Mouse (Mus musculus) gastrocnemius, postnatal 14 days (tissue): Measurements from ENCODE around the gene Rilpl1. TPM values are rescaled to one million over a fixed set of nuclear protein-coding genes. Genes with fewer than 3 reads are reported as not detected.
A peak's percentile ranks its signal among the peaks of the same experiment; 100 is the strongest.

Experiments used
- DNase-seq: peaks from one replicate; pipeline ENCODE4 v3.0.0; 2021; ENCODE audit warnings: mixed read lengths
- intact Hi-C: fragments of 180-260 bp; cut with DNase I; formaldehyde crosslinking; loops from one replicate; pipeline ENCODE4 v1.15.1; 2025; ENCODE audit warnings: low total_unique reads
- total RNA-seq, 2 experiments: library from RNA; stranded (reverse); gene quantifications; 2 replicates each; pipeline ENCODE4 v1.2.3; 2021

Rilpl1 gene
- total RNA-seq, 2 experiments from 2014 or later: 61.8 to 96.0 TPM

GRCm38 (mm10) chr5:124498221-124498876, 32.8 kb downstream of the Rilpl1 start:
- intact Hi-C loops: no loop called here
- DNase-seq: no peak

- DNase-seq: no peak
- intact Hi-C loops: no loop called here
Observed at GRCm38 (mm10) chr5:124496614-124497514, 34.3 kb downstream of the Rilpl1 start.

- no peak for DNase-seq
- intact Hi-C loops: no loop called here
Observed at GRCm38 (mm10) chr5:124495547-124495946, 35.6 kb downstream of the Rilpl1 start.

DNA sequence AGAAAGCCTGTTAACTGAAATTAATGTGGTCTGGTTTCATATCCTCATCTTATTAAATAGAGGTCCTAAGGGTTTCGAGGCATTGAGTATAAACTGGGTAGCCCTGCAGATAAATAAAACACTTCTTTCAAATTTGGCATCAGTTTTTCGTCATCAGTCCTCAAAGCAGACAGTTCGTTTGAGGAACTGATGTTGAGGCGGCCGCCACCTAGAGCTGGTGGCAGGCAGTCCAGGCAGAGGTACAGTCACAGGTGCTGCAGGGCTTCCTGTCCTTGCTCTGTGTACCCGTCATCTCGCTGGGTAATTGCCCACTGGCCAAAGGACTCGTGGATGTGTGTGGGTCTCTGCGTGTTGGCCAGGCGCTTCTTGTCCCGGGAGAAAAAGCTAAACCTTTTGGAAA, 37.7 kb downstream of the Rilpl1 start:
- no peak for DNase-seq
- intact Hi-C loops: no loop called here

DNA sequence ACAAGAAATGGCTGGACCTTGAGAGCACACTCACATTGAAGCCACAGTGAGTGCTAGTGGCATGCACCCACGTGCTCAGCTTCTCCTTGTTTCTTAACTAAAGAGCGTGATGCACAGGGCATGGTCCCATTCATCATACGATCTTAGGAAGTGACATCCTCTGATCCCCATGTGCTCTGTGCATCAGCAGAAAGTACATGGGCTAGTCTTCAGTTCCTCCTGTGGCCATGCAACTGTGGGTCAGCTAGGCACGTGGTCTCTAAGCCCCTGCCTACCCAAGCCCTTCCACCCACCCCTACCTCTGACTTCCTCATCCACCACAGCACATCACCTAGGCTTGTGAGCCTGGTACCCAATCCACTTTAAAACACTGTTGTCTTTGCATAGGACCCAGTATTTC, 38.6 kb downstream of the Rilpl1 start:
- intact Hi-C loops: no loop called here
- DNase-seq: no peak

DNA sequence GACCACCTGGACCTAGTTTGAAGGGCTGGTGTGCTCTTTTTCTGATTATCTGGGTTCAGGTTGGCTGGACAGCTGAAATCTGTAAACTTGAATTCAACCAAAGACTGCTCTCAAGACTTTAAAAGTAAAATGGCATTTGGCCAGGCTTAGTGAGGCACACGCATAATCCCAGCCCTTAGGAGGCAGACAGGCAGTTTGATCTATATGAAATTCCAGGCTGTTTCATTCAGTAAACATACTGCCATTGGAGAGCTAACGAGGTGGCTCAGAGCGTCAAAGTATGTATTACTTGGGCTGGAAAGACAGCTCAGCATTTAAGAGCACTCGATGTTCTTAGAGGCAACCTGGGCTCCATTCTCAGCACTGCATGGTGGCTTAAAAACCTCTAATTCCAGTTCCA, 39.5 kb downstream of the Rilpl1 start:
- DNase-seq: no peak
- intact Hi-C loops: no loop called here

GRCm38 (mm10) chr5:124488885-124489284, 42.3 kb downstream of the Rilpl1 start:
- intact Hi-C loops: no loop called here
- DNase-seq: no peak

DNA sequence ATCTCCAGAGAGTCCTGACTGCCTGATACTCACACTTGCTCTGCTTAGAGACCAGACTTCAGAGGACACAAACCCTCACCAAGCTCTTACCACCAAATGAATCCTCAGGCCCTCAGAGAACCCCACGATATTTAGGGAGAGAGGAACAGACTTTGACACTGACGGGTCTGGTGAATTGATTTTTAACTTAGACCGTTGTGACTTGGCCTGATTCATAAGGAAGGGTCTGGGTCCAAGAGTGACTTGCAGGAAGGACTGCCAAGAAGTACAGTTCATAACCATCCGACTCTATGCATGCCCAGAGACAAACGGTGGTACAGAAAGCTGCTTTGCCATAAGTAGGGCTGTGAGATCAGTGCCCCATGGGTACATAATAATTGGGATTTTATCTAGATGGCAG, 45.5 kb downstream of the Rilpl1 start:
- DNase-seq: no peak
- intact Hi-C loops: no loop called here

- DNase-seq: no peak
- intact Hi-C loops: no loop called here
Observed at GRCm38 (mm10) chr5:124483655-124484396, 47.4 kb downstream of the Rilpl1 start.

DNA sequence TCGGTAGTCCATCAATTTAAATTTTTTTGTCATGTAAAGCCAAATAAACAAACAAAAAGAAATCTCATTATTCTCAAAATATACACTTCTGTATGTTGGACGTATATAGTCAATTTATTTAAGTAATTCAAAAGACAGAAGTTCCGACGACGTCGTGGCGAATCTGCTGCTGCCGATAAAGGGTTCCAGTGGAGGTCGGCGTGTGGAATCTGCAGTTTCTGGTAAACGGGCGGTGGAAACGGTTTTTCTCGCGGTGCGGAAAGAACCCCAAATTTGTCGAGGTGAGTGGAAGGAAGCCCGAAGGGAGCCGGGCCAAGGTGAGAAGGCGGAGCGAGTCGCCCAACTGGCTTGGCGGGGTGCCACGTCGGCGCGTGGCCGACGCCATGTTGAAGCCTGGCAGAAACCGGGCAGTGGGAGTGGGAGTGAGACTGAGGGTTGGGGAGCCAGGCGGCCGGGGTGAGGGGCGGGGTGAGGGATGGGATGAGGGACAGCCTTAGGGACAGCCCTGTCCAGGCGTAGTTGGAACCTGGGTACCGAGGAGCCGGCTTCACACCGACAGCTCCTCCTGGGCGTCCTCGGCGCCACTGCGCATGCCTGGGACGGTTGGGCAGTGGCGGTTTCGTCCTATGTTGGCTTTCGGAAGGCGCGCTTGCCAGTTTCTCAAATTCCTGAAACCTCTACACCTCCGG, 48.1 kb downstream of the Rilpl1 start, which contains the start of gene Snrnp35:
TSS of gene Snrnp35 (plus strand) at position 169 of the 689 bp plus-strand sequence.
- DNase-seq: peak; percentile 91
- intact Hi-C loops: no loop called here

DNA sequence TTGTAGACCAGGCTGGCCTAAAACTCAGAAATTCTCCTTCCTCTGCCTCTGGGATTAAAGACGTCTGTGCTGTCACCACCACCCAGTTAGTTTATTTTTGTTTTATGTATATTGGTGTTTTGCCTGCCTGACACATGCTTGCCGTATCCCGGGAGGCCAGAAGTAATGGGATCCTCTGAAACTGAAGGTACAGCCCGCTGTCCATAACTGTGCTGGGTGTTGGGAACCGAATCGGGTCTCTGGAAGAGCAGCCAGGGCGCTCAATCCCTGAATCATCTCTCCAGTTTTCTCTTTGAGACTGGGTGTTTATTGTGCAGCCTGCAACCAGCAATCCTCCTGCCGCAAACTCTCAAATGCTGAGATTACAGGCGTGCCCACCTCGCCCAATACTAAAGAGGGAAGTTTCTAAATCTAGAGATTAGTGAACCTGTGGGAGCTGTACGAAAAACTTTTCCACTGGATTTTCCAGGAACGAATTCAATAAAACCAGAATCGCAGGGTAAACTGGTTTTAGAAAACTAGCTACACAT, 48.7 kb downstream of the Rilpl1 start:
- intact Hi-C loops: no loop called here
- DNase-seq: no peak

DNA sequence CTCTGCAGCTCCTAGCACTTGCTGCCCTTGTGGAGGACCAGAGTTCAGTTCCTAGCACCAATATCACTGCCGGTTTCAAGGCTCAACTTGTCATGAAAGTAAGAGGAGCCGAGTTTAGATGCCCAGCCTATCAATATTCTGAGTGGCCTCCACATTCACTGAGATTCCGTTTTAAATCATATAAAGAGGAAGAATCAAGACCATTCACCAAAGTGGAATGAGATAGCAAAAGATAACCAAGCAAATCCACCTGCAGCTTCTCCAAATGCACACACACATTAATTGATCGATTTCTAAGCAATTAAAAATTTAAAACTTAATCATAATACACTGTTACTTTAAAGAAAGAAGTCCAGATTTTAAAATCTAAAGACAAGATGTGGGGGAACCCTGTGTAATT, 49.5 kb downstream of the Rilpl1 start:
- no peak for DNase-seq
- intact Hi-C loops: no loop called here

DNA sequence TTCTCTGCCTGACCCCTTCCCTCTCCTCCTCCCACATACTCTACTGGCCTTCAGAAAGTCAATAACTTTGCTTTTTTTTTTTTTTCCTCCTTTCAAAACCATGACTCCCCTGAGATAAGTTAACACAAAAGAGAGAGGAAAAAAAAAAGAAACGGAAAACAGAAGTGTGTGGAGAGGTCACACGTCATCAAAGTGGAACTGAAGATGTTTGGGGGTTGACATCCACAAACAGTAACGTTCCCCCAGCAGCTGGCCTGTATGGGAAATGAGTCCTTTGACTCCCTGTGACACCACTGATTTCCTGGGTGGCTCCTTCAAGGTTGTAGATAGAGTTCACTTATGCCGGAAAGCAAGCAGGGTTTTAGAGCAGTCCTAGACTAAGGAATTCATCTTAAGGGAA, 51.1 kb downstream of the Rilpl1 start:
- DNase-seq: no peak
- intact Hi-C loops: no loop called here

DNA sequence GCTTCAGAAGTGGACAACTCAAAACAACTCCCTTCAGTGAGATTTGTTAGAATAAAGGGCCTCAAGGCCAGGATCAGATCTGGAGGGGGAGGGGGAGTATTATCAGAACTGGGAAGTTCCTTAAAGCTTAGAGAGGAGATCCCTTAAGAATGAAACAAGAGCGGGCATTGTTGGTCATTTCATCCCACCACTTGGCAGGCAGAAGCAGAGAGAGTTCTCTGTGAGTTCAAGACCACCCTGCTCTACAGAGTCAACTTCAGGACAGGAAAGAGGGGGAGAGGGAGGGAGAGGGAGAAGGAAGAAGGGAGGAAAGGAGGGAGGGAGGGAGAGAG, 52.4 kb downstream of the Rilpl1 start:
- intact Hi-C loops: no loop called here

GRCm38 (mm10) chr5:124470591-124471171, 60.5 kb downstream of the Rilpl1 start:
- DNase-seq: no peak
- intact Hi-C loops: no loop called here

More for the DNA sequence above, 52.4 kb downstream of the Rilpl1 start:
- no peak for DNase-seq

GRCm38 (mm10) chr5:124469486-124469885, 61.7 kb downstream of the Rilpl1 start:
- intact Hi-C loops: no loop called here
- DNase-seq: no peak

DNA sequence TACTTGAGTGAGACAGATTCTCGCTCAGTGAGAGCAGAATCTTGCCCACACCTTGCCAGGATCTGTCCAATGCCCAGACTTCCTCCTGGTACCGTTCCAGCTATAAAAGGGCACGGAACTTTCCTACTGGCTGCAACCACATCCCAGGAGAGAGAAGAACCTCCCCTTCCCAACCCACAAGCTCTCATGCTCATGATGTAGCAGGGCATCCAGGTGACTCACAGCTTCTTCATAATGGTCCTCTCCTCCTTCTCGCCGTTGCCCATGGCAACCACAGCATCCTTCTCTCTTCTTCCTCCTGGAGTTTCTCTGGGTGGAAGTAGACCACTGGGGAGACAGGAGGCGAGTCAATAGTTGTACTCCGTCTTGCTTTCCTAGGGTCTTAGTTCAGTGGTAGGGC, 62.8 kb downstream of the Rilpl1 start:
- intact Hi-C loops: no loop called here
- DNase-seq: no peak

GRCm38 (mm10) chr5:124467766-124468165, 63.4 kb downstream of the Rilpl1 start:
- intact Hi-C loops: no loop called here
- DNase-seq: no peak

DNA sequence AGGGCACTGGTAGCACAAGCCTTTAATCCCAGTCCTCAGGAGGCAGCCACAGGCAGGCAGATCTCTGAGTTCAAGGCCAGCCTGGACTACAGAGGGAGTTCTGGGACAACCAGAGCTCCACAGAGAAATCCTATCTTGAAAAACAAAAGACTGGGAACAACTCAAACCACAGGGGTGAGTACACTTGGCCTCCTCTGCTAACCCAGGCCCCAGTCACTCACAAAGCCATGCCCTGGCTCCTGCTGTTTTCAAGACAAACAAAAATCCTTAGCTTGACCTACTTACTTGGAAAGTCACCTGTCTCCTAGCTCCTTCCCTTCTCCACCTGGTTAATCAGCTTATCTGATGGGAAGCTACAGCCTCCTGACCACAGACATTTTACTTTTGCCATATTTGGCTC, 66.3 kb downstream of the Rilpl1 start:
- DNase-seq: no peak
- intact Hi-C loops: no loop called here
